Mouse (Mus musculus): ENCODE results near the gene Ces2g. TPM values are rescaled to one million over a fixed set of nuclear protein-coding genes. Genes with fewer than 3 reads are reported as not detected.

The Ces2g gene
- total RNA-seq (2021), result under 1 TPM; 0.16 to 0.21 TPM
- long read RNA-seq, result 0 reads

- no peak for DNase-seq (ENCODE audit: low spot score in 2 of 2)
Measured at GRCm38 (mm10) chr8:104961537-104961961, at the start of gene Ces2g. TSS of gene Ces2g (plus strand) at chr8:104961718.

GRCm38 (mm10) chr8:104925972-104926596 is 35.4 kb upstream of the Ces2g start, which contains the start of gene Ces2e:
TSS of gene Ces2e (plus strand) at chr8:104926260.
- DNase-seq (ENCODE audit: low spot score in 2 of 2), result no peak

GRCm38 (mm10) chr8:104927301-104927700 is 34.2 kb upstream of the Ces2g start:
- no peak for DNase-seq (ENCODE audit: low spot score in 2 of 2)

DNA sequence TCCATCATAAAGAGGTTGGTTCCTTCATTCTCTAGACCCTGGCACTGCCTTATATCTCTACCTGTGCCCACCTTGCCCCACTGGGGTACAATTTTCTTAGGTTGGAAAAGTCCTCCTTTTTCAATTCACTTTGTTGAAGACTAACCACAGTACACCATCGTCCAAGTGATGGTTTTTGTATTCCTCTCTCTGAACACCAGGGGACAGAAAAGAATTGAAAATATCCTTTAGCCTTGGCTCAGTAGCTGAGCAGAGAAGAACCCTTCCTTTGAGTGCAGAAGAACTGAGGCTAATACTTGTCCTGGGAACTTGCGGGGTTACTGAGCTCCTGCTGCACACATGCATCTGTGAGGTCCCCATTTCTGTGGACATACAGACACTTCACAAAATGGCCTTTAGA is 16.9 kb upstream of the Ces2g start:
- no peak for DNase-seq (ENCODE audit: low spot score in 2 of 2)

- DNase-seq (ENCODE audit: low spot score in 2 of 2), result no peak
Measured at GRCm38 (mm10) chr8:104947056-104947455, 14.5 kb upstream of the Ces2g start, which contains the start of gene Ces2f. TSS of gene Ces2f (plus strand) at chr8:104947356.

GRCm38 (mm10) chr8:104949031-104949430 is 12.5 kb upstream of the Ces2g start:
- DNase-seq (ENCODE audit: low spot score in 2 of 2), result no peak

- DNase-seq (ENCODE audit: low spot score in 2 of 2), result no peak
Measured at GRCm38 (mm10) chr8:104962229-104962901, 847 bp downstream of the Ces2g start.

- DNase-seq (ENCODE audit: low spot score in 2 of 2), result no peak
Measured at GRCm38 (mm10) chr8:104963375-104963894, 1.9 kb downstream of the Ces2g start.

GRCm38 (mm10) chr8:104984126-104984525 is 22.6 kb downstream of the Ces2g start:
- no peak for DNase-seq (ENCODE audit: low spot score in 2 of 2)

- no peak for DNase-seq (ENCODE audit: low spot score in 2 of 2)
Measured at GRCm38 (mm10) chr8:104984942-104985341, 23.4 kb downstream of the Ces2g start.

- DNase-seq (ENCODE audit: low spot score in 2 of 2), result no peak
Measured at GRCm38 (mm10) chr8:104998191-104998590, 36.7 kb downstream of the Ces2g start.

- no peak for DNase-seq (ENCODE audit: low spot score in 2 of 2)
Measured at GRCm38 (mm10) chr8:104999183-104999582, 37.7 kb downstream of the Ces2g start.

DNA sequence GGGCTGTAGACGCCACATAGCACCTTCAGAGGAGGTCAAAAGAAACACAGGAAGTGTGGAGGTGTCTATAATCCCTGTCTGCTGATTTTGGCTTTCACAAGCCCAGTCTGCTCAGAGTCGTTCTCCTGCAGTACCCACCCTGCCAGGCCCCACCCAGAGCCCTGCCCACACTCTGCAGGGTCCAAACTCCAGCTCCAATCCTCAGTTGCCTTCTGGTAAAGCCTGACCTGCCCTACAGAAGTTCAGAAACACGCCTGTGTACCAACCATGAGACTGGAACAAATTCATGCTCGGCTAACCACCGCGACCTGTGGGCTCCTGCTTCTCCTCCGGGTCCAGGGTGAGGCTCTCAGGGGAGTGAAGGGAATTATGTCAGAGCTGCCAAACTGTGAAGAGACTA is 39.1 kb downstream of the Ces2g start, which contains the start of gene Ces2h:
Ces2h (plus strand) TSS at position 268 of the 400 bp plus-strand sequence.
- no peak for DNase-seq (ENCODE audit: low spot score in 2 of 2)

DNA sequence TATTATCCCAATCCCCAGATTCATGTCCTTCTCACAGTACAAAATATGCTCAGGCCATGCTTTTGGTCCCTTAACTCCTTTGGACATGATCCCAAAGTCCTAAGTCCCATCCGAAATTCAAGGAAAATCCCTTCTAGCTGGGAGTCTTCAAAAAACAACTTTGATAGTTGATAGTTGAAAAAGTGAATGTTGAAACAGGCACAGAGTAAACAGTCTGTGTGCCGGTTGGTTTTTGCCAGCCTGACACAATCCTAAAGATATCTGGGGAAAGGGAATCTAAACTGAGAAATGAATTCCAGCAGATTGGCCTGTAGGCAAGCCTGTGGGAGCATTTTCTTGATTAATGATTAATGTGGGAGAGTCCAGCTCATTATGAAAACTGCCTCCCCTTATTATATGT is 48.5 kb downstream of the Ces2g start:
- DNase-seq (ENCODE audit: low spot score in 2 of 2), result no peak

GRCm38 (mm10) chr8:105011136-105011535 is 49.6 kb downstream of the Ces2g start:
- peak in 1 of 2 experiments; percentile 3 for DNase-seq (ENCODE audit: low spot score in 2 of 2)

- DNase-seq (ENCODE audit: low spot score in 2 of 2), result no peak
Measured at GRCm38 (mm10) chr8:105014391-105014790, 52.9 kb downstream of the Ces2g start.

Other genes with a start within 250 kb of the Ces2g start
- not detected for gene Ces2a, start 227.7 kb upstream of the Ces2g start, total RNA-seq (2021)
- under 1 TPM; 0.31 to 0.53 TPM for gene Ces2b, start 130.1 kb upstream of the Ces2g start, total RNA-seq (2021)
- not detected for gene Ces2c, start 114.7 kb upstream of the Ces2g start, total RNA-seq (2021)
- gene Ces2e, start 35.5 kb upstream of the Ces2g start, total RNA-seq (2021), result under 1 TPM in 1 of 2 experiments, not detected in 1; 0.16 TPM
- gene Ces2f, start 14.4 kb upstream of the Ces2g start, total RNA-seq (2021), result not detected
- gene Ces2h, start 39.1 kb downstream of the Ces2g start, total RNA-seq (2021), result not detected
- not detected for gene Ces3a, start 86.9 kb downstream of the Ces2g start, total RNA-seq (2021)
- not detected for gene Ces3b, start 122.0 kb downstream of the Ces2g start, total RNA-seq (2021)
- not detected for gene Ces4a, start 170.1 kb downstream of the Ces2g start, total RNA-seq (2021)
- gene Cbfb, start 209.0 kb downstream of the Ces2g start, total RNA-seq (2021), result 10 to 100 TPM; 32.1 to 35.7 TPM

Measured in layer of hippocampus, postnatal 10 days (tissue).